Mouse (Mus musculus) spleen, adult 2 months (tissue): Measurements from ENCODE around the gene Erich6b. TPM values are rescaled to one million over a fixed set of nuclear protein-coding genes. Genes with fewer than 3 reads are reported as not detected.

Source experiments
- DNase-seq, 2 experiments: peaks; one replicate each; pipeline versions ENCODE4 v3.0.0 to v3.0.0-alpha.2; 2012 to 2021; ENCODE audit warnings: low spot score in 2 of 2, low read depth in 1 of 2
- H3K27ac ChIP-seq: fragments of 200-500 bp; 2 replicates; pipeline ENCODE4 v1.5.1; 2012; ENCODE audit warnings: low read length, inconsistent platforms; ENCODE audit not compliant: insufficient read depth
- H3K27me3 ChIP-seq: fragments of 200-500 bp; 2 replicates; pipeline ENCODE4 v1.6.1; 2012; ENCODE audit warnings: mild to moderate bottlenecking, moderate library complexity, low read length, inconsistent platforms; ENCODE audit not compliant: control insufficient read depth, insufficient read depth
- H3K36me3 ChIP-seq: fragments of 200-500 bp; 2 replicates; pipeline ENCODE4 v1.6.1; 2012; ENCODE audit warnings: mild to moderate bottlenecking, low read length, inconsistent platforms; ENCODE audit not compliant: control insufficient read depth, insufficient read depth
- H3K4me1 ChIP-seq: fragments of 200-500 bp; 2 replicates; pipeline ENCODE4 v1.6.1; 2011; ENCODE audit warnings: inconsistent platforms; ENCODE audit not compliant: control insufficient read depth, insufficient read depth, insufficient read length
- H3K4me3 ChIP-seq: fragments of 200-500 bp; 2 replicates; pipeline ENCODE4 v1.5.1; 2011; ENCODE audit warnings: mild to moderate bottlenecking, inconsistent platforms; ENCODE audit not compliant: insufficient read depth, insufficient read length; ENCODE audit errors: extremely low read depth
- CTCF ChIP-seq: fragments of 200-500 bp; IDR thresholded peaks from 2 replicates; pipeline ENCODE4 v1.5.1; 2011; ENCODE audit warnings: mild to moderate bottlenecking, inconsistent platforms; ENCODE audit not compliant: insufficient read depth, insufficient read length, insufficient replicate concordance; ENCODE audit errors: extremely low read depth
- POLR2A ChIP-seq: fragments of 200-500 bp; IDR thresholded peaks from 2 replicates; pipeline ENCODE4 v1.6.1; 2011; ENCODE audit warnings: low read depth, low read length, inconsistent platforms
- WGBS: fragments of 180-500 bp; shearing (Covaris S2); methylation state at CpG from one replicate; pipeline ENCODE4 v1.1.7; 2018; 5-methylcytosine and 5-hydroxymethylcytosine counted together
- polyA plus RNA-seq: library from polyadenylated mRNA; depleted of rRNA; stranded (reverse); fragments of >200 nt; gene quantifications from 2 replicates; pipeline ENCODE4 v1.2.3, GENCODE M21; 2012

The Erich6b gene
- polyA plus RNA-seq, 1 experiment, result not detected

DNA sequence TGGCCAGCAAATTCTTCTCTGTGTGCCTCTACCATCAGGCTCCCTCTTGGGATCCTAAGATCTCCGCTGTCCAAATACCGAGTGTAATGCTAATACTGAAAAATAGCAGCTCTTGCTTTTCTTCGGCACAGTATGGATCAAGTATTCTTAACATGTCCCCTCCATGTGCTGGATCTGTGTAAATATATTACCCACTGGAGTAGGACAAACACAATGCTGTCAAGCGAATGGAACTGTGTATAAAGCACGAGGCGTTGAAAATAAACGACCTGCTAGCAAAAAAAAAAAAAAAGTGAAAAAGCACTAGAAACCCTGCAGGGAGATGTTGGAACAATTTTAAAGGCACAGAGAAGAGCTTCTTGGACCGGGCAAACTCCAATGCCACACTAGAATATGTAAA lies 19.5 kb downstream of the Erich6b start:
- WGBS, result 89% methylated on average over 8 of the region's 8 CpGs
- DNase-seq, result no peak
- Histone ChIP-seq H3K36me3 (no peaks in the 10 kb centered on the region), H3K4me1 (no peaks in the 10 kb centered on the region), H3K4me3 (no peak overlapping the region), H3K27ac (no peak overlapping the region), H3K27me3 (no peaks in the 10 kb centered on the region)
- TF ChIP-seq CTCF (no peak), POLR2A (no peak)

DNA sequence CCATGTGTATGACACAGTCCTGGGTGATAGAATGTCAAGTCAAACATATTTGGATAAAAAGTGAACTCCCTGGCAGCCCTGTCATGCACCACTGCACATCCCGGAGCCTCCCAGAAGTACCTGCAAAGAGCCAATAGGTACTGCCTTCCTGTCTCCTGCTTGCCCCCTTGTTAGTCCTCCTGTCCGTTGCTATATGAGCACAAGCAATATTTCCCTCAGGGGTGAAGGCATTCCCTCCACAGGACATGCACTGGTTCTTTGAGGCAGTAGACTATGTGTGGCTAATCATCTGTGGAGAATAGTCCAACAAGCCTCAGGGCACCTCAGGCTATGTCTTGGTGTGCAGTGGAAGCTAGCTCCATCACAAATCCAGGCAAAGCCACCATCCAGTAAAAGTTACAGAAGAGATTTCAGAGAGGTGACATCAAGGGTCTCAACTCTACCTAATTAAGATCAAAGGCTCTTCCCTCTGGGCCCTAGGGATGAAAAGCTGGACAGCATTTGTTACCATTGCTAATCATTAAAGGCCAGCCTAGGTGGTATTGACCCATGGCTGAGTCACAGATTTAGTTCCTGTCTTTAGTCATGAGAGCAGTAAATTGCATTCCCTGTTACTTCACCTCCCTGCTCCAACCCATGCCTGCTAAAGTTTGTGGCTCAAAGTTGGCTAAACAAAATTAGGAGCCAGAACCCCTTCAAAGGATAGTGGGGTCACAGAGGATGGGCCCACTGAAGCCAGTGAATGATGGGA lies 23.5 kb downstream of the Erich6b start:
- no peak for DNase-seq
- WGBS, result 88% methylated on average over 2 of the region's 2 CpGs

DNA sequence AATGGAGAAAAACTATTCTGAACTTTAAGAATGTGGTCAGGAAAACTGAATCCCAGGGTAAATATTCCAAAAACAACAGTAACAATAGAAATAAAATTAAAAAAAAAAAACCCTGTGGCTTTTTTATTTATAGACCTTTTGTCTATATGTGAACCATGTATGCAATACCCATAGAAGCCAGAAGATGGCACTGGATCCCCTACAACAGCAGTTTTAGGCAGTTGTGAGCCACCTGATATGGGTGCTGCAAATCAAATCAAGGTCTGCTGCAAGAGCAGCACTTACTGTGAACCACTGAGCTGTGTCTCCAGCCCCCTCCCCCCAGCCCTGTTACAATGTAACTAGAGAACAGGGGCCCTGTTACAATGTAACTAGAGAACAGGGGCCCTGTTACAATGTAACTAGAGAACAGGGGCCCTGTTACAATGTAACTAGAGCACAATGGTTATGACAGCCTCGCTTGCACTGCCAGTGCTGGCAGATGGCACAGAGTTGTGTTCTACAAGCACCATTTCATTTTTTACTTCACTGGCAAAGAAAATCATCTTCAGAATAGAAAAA lies 27.1 kb downstream of the Erich6b start:
- Histone ChIP-seq H3K27ac (no peak overlapping the region), H3K4me3 (no peak overlapping the region), H3K4me1 (no peaks in the 10 kb centered on the region), H3K36me3 (no peaks in the 10 kb centered on the region), H3K27me3 (no peaks in the 10 kb centered on the region)
- no peak for DNase-seq
- TF ChIP-seq CTCF (no peak), POLR2A (no peak)
- 91% methylated on average over 1 of the region's 1 CpGs for WGBS

More for the DNA sequence above, 23.5 kb downstream of the Erich6b start:
- H3K4me1 ChIP-seq, result no peaks in the 10 kb centered on the region
- no peaks in the 10 kb centered on the region for H3K27me3 ChIP-seq
- H3K27ac ChIP-seq, result no peak overlapping the region
- TF ChIP-seq CTCF (no peak), POLR2A (no peak)
- H3K4me3 ChIP-seq, result no peak overlapping the region
- no peaks in the 10 kb centered on the region for H3K36me3 ChIP-seq

GRCm38 (mm10) chr14:75676316-75676715 lies 34.3 kb downstream of the Erich6b start:
- TF ChIP-seq POLR2A, result no peak
- TF ChIP-seq CTCF, result no peak
- no peak overlapping the region for H3K4me3 ChIP-seq
- no peaks in the 10 kb centered on the region for H3K36me3 ChIP-seq
- 69% methylated on average over 6 of the region's 6 CpGs for WGBS
- no peak for DNase-seq
- H3K27ac ChIP-seq, result no peak overlapping the region
- no peaks in the 10 kb centered on the region for H3K4me1 ChIP-seq
- H3K27me3 ChIP-seq, result no peaks in the 10 kb centered on the region

DNA sequence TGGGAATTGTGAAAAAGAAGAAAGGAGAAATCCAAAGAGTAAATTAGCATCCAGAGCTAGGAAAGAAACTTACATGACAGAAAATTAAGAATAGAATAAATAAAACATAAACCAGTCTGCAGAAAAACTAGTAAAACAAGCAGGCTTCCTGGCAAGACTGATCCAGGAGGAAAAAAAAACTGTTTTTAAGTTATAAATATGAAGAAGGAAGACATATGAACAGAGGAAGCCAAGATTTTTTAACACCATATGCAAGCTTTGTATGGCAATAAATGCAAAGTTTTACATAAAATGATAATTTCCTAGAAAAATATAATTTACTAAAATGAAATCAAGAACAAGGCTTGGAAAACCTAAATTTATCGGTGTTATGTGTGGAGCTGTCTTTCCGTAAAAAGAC lies 48.4 kb downstream of the Erich6b start:
- 96% methylated on average over 2 of the region's 2 CpGs for WGBS
- no peaks in the 10 kb centered on the region for H3K27me3 ChIP-seq

DNA sequence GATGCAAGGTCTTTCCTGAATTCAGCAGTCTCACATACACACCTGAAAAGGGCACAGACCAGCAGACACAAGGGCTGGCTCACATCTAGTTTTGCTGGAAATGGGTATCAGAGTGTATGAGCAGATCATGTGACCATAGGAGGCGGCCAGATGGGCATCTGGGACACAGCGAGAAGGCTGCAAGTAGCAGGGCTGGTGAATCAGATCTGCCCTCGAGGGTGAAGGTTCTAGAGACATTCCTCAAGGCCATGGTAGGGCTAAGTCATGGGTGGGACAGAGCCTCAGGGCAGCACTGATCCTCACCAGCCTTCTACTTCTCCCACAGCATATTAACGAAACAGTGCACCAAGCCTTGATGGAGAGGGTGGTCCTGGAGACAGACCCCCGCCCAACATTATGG lies 54.0 kb downstream of the Erich6b start:
- peaks cover under 1% of the 10 kb centered on the region for H3K36me3 ChIP-seq
- H3K27me3 ChIP-seq, result no peaks in the 10 kb centered on the region
- WGBS, result 79% methylated on average over 5 of the region's 5 CpGs
- H3K4me1 ChIP-seq, result no peaks in the 10 kb centered on the region
- H3K27ac ChIP-seq, result no peak overlapping the region
- DNase-seq, result no peak
- no peak for TF ChIP-seq POLR2A
- TF ChIP-seq CTCF, result no peak
- no peak overlapping the region for H3K4me3 ChIP-seq

More for the DNA sequence above, 48.4 kb downstream of the Erich6b start:
- Histone ChIP-seq H3K4me1 (no peaks in the 10 kb centered on the region), H3K36me3 (no peaks in the 10 kb centered on the region), H3K27ac (no peak overlapping the region), H3K4me3 (no peak overlapping the region)
- no peak for DNase-seq
- TF ChIP-seq CTCF (no peak), POLR2A (no peak)

DNA sequence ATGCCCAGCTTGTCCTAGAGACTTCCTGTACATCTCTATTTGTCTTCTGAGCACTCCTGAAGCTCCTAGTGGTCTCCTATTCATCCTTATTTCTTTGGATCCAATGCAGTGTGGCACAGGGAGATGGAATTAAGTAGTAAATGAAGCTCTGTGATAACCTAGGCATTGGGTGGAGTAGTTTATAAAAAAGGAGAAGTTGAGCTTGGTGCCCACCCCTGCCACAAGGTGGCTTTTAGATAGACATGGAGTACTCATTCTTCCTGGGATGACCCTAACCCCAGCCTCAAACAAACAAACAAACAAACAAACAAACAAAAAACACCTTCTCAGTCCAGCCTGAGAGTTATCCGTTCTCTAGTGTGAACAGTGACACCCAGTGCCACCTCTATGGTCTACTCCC lies 55.9 kb downstream of the Erich6b start:
- no peak overlapping the region for H3K27ac ChIP-seq
- H3K36me3 ChIP-seq, result peaks cover 8% of the 10 kb centered on the region
- H3K4me1 ChIP-seq, result no peaks in the 10 kb centered on the region
- WGBS, result 86% methylated on average over 1 of the region's 1 CpGs
- DNase-seq, result no peak
- no peak overlapping the region for H3K4me3 ChIP-seq
- no peaks in the 10 kb centered on the region for H3K27me3 ChIP-seq
- TF ChIP-seq CTCF, result no peak
- TF ChIP-seq POLR2A, result no peak
